Mouse (Mus musculus): ENCODE measurements at regions not wholly inside any gene's neighbourhood (a gene's known extent, or its start where the extent isn't known, plus 50 kb on each side); places are given as distances from the start of the nearest gene placed in this dataset.

DNA sequence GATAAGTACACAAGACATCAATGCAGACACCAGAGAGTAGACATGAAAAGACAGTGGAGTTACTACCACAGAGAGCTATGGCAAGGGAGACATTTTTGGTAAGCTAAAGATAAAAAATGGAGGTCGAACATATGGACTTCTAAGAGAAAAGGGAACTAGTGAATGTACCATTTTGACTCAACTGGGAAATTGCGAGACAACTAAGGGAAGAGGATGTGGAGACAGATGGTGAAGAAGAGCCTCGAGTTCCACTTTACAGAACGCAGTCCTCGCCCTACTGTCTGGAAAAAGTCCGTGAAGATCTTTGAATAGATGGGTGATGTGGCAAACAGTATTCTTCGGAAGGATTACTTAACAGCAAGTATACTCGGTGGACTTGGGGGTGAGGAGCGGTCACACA lies 181.2 kb upstream of the Mpped2 start:
- Histone ChIP-seq H3K27me3 (no peaks in the 10 kb centered on the region), H3K36me3 (ENCODE audit: poor library complexity, severe bottlenecking) (no peaks in the 10 kb centered on the region), H3K4me2 (no peak overlapping the region), H3K27ac (no peak overlapping the region), H3K9me3 (replicated peaks) (no peaks in the 10 kb centered on the region), H3K4me1 (peaks cover 23% of the 10 kb centered on the region), H3K9ac (no peak overlapping the region), H3K4me3 (no peak overlapping the region)
- 77% methylated on average over 9 of the region's 9 CpGs for WGBS
- ATAC-seq: no peak

DNA sequence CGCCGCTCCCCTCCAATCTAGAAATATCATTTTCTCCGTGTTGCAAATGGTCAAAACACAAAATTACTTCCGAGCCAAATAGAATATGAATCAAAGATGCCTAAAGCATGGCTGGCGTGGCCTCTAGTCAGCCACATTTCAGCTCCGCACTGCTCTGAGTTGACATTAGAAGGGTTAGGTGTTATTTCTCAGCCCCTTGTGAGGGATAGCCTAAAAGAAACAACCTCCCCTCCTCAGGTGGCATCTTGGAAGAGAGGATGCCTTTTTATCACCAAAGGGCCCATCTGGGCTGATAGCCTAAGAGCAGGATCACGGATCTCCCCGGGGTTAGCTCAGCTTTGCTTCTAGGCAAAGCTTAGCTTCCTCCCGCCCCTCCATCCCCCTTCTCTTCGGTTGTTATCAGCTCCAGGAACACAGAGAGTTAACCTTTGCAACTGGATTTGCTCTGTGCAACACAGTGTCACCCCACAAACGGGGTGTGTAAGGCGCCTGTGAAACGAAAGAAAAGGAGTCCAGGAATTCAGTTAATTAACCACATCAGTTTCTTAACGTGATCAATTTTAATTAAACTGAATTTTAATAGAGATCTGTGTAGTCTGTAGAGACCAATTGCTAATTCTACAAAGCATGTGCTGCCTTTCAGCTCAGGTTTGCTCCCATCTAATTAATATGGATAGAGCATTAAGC lies 180.6 kb upstream of the Mpped2 start:
- Histone ChIP-seq H3K36me3 (ENCODE audit: poor library complexity, severe bottlenecking) (no peaks in the 10 kb centered on the region), H3K9me3 (replicated peaks) (no peaks in the 10 kb centered on the region), H3K4me3 (no peak overlapping the region; the same call in 1 of the 2 replicates), H3K27ac (peak overlapping the region; percentile 59), H3K9ac (peak overlapping the region; percentile 34), H3K4me2 (peak overlapping the region; percentile 48), H3K27me3 (no peaks in the 10 kb centered on the region), H3K4me1 (peaks cover 23% of the 10 kb centered on the region)
- 25% methylated on average over 14 of the region's 14 CpGs for WGBS
- ATAC-seq: peak; percentile 92

DNA sequence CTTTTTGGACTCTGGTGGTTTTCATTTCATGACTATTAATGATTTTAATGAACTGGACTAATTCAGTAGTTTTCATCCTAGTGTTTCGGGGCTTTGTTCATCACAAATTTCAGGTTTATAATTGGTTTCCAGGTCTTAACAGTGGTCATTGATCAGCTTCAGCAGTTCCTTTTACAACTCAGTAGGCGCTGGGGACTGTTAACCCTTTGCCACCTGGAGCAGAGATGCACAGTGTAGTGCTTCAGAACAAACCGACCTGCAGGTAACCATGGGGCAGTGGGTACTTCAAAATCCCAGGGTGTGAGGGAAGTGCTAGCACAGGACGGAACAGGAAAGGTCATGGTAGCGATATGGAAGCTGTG lies 180.1 kb upstream of the Mpped2 start:
- Histone ChIP-seq H3K9me3 (replicated peaks) (no peaks in the 10 kb centered on the region), H3K27ac (0 out of 2 replicates have a peak overlapping the region, but pooled peaks have one; percentile 38), H3K27me3 (no peaks in the 10 kb centered on the region), H3K4me2 (peak overlapping the region; percentile 48), H3K9ac (no peak overlapping the region), H3K4me3 (0 out of 2 replicates have a peak overlapping the region, but pooled peaks have one; percentile 4), H3K36me3 (ENCODE audit: poor library complexity, severe bottlenecking) (no peaks in the 10 kb centered on the region), H3K4me1 (peaks cover 23% of the 10 kb centered on the region)
- peak; percentile 91 for ATAC-seq
- 15% methylated on average over 5 of the region's 5 CpGs for WGBS

DNA sequence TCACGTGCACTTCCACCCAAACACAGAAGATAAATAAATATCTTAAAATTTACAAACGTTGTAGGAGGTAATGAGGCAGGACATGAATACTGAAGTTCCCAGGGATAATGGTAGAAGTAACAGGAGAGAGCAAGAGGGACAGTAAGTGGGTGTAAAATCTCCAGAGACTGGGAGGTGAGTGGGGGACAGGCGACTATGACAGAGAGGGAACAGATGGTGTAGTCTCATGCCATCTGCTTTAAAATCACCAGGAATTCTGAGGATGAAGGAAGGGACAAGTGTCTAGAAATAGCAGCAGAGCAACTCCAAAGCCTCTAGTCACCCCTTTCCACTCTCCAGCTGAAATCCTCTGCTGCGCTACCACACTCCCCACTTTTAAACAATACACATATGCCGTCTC lies 175.8 kb upstream of the Mpped2 start:
- no peaks in the 10 kb centered on the region for H3K27me3 ChIP-seq
- no peak for ATAC-seq
- no peak overlapping the region for H3K27ac ChIP-seq
- H3K36me3 ChIP-seq (ENCODE audit: poor library complexity, severe bottlenecking): no peaks in the 10 kb centered on the region
- no peak overlapping the region for H3K9ac ChIP-seq
- peaks cover 3% of the 10 kb centered on the region; the same call in 1 of the 2 replicates for H3K9me3 ChIP-seq (replicated peaks)
- H3K4me3 ChIP-seq: no peak overlapping the region
- H3K4me1 ChIP-seq: peaks cover 18% of the 10 kb centered on the region
- WGBS: 84% methylated on average over 5 of the region's 5 CpGs
- H3K4me2 ChIP-seq: no peak overlapping the region

DNA sequence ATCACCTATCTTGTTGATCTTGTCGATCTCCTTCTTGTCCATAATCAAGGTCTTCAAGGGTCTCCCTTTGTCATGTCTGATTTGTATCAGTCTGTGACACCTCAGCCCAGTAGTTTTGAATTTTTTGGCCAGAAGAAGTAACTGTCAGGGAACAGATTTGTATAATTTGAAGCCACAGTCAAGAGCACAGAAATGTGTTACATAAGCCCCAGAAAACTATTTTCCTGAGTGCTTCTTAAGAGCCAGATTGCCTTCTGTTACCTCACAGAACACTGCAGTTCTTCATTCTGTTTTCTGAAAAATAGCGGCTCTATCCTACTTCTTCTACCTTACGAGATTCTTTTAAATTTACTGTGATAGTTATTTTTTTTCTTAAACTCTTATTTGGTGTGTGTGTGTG lies 170.1 kb upstream of the Mpped2 start:
- Histone ChIP-seq H3K9ac (no peak overlapping the region), H3K4me2 (no peak overlapping the region), H3K27me3 (no peaks in the 10 kb centered on the region), H3K4me1 (peaks cover 5% of the 10 kb centered on the region), H3K9me3 (replicated peaks) (peaks cover 3% of the 10 kb centered on the region; the same call in 1 of the 2 replicates), H3K27ac (no peak overlapping the region), H3K36me3 (ENCODE audit: poor library complexity, severe bottlenecking) (no peaks in the 10 kb centered on the region), H3K4me3 (no peak overlapping the region)
- 93% methylated on average over 3 of the region's 3 CpGs for WGBS
- ATAC-seq: no peak

DNA sequence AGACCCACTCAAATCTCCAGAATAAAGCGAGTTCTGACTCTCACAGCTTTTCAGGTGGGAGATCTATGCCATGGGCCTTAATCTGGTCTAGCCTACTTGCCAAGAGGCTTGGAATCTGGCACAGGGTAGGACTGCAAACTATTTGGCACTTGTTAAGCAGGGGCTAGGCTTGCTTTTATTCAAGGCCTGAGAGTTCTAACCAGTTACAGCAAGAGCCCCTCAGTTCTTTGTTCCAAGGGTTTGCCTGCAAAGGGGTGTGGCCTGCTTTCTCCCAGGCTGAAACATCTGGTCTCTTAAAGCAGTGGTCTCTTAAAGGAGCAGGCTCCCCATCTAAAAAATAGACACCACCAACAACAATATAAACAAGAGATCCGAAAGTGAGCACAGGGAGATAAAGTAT lies 166.1 kb upstream of the Mpped2 start:
- Histone ChIP-seq H3K27me3 (no peaks in the 10 kb centered on the region), H3K4me3 (no peak overlapping the region), H3K9me3 (replicated peaks) (no peaks in the 10 kb centered on the region), H3K36me3 (ENCODE audit: poor library complexity, severe bottlenecking) (no peaks in the 10 kb centered on the region), H3K27ac (peak overlapping the region; percentile 51), H3K9ac (no peak overlapping the region), H3K4me2 (no peak overlapping the region), H3K4me1 (peaks cover 5% of the 10 kb centered on the region)
- WGBS: 24% methylated on average over 2 of the region's 2 CpGs
- peak; percentile 95 for ATAC-seq

DNA sequence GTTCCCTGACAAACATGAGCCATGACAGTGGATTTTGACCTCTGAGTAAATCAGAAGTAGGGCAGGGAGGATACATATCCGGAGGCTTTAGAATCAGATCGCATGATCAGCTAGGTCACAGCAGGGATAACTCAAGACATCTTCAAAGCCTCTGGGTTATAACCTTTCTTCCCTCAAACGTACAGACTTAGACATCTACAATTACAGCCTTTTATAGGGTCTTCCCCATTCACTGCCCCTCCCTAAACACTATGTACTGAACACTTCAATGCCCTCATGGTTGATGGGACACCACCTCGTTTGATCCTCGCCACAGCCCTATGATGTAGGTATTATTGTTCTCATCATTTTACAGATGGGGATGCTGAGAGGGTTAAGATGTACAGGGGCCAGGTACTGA lies 163.8 kb upstream of the Mpped2 start:
- no peaks in the 10 kb centered on the region for H3K27me3 ChIP-seq
- peaks cover 5% of the 10 kb centered on the region for H3K4me1 ChIP-seq
- no peak overlapping the region for H3K27ac ChIP-seq
- H3K36me3 ChIP-seq (ENCODE audit: poor library complexity, severe bottlenecking): no peaks in the 10 kb centered on the region
- ATAC-seq: no peak
- no peak overlapping the region for H3K4me3 ChIP-seq
- no peak overlapping the region for H3K4me2 ChIP-seq
- no peak overlapping the region for H3K9ac ChIP-seq
- WGBS: 70% methylated on average over 5 of the region's 5 CpGs
- no peaks in the 10 kb centered on the region for H3K9me3 ChIP-seq (replicated peaks)

DNA sequence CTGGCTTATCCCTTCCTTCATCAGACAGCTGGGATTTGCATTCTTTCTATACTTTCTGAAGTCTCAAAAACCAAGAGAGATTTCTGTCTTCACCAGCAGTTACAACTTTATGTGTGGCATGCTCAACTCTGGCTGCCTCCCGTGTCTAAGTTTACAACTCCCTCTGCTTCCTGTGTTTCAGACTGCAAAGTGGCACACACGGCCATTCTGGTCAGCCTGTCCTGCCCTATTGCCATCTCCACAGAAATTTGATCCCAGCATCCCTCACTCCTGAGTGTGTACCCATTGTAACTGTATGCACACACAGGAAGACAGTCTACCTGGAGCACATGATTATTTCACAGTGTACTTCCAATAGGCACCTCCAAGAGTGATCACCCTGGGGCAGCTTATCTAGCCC lies 163.3 kb upstream of the Mpped2 start:
- WGBS: 75% methylated on average over 2 of the region's 2 CpGs
- ATAC-seq: no peak

DNA sequence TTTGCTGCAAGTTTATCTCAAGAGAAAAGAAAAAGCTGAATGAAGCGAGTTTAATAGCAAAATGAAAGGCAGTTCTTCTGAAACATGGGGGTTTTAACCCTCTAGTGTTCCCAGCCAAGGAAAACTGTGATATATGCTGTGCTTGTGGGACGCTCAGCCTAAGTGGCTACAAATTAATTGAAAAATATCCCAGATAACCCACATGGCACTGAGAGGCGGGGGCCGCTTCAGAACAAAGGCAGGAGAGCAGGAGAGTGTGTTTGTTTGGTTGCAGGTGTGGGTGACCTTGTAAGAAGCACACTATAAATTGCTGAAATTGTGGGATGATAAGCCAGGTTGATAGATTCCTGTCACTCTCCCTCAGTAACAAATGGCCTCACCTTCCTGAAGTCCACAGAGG lies 154.7 kb upstream of the Mpped2 start:
- Histone ChIP-seq H3K27me3 (no peaks in the 10 kb centered on the region), H3K27ac (no peak overlapping the region), H3K36me3 (ENCODE audit: poor library complexity, severe bottlenecking) (no peaks in the 10 kb centered on the region), H3K9ac (no peak overlapping the region), H3K9me3 (replicated peaks) (no peaks in the 10 kb centered on the region), H3K4me3 (no peak overlapping the region), H3K4me2 (no peak overlapping the region), H3K4me1 (peaks cover 18% of the 10 kb centered on the region; the same call in 1 of the 2 replicates)
- 65% methylated on average over 4 of the region's 4 CpGs for WGBS
- no peak for ATAC-seq

More for the DNA sequence above, 163.3 kb upstream of the Mpped2 start:
- no peak overlapping the region for H3K27ac ChIP-seq
- H3K4me2 ChIP-seq: no peak overlapping the region
- no peak overlapping the region for H3K4me3 ChIP-seq
- H3K9ac ChIP-seq: no peak overlapping the region
- peaks cover 5% of the 10 kb centered on the region for H3K4me1 ChIP-seq
- H3K27me3 ChIP-seq: no peaks in the 10 kb centered on the region
- H3K9me3 ChIP-seq (replicated peaks): no peaks in the 10 kb centered on the region
- H3K36me3 ChIP-seq (ENCODE audit: poor library complexity, severe bottlenecking): no peaks in the 10 kb centered on the region

DNA sequence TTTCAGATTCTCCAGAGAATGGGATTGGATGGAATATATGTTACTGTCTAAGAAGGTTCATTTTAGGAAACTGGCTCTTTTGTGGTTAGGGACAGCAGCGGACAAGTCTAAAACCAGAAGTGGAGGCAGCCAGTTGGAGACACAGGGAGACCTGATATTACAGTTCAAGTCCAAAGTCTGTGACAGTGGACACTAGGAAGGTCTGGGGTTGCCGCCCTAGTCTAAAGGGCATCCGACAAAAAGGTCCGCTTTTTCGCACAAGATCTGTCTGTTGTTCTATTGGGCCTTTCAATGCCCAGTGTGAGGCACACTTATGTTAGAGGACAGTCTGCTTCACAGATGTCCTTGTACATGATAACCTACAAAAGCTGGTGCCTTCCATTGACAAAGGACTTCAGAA lies 152.9 kb upstream of the Mpped2 start:
- Histone ChIP-seq H3K4me1 (peaks cover 18% of the 10 kb centered on the region; the same call in 1 of the 2 replicates), H3K27ac (no peak overlapping the region), H3K36me3 (ENCODE audit: poor library complexity, severe bottlenecking) (no peaks in the 10 kb centered on the region), H3K4me3 (no peak overlapping the region), H3K9ac (no peak overlapping the region), H3K4me2 (no peak overlapping the region), H3K27me3 (no peaks in the 10 kb centered on the region), H3K9me3 (replicated peaks) (no peaks in the 10 kb centered on the region)
- WGBS: 96% methylated on average over 5 of the region's 5 CpGs
- ATAC-seq: no peak

DNA sequence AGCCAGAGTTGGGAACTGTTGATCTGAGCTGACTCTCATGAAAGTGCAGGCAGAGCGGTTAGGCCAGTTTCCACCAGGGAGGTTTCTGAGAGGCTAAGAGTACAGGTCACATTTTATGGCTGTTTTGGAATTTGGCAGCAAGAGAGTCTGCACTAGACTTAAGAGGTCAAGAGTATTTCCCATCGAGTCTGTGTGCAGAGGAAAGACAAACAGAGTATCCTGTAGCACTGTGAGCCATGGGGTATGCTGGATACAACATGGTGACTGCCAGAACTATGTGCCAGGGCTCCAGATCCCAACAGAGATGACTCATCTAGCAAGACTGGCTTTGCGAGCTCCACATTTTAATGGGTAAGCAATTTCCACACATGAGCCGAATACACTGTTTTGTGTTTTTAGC lies 146.0 kb upstream of the Mpped2 start:
- Histone ChIP-seq H3K27me3 (no peaks in the 10 kb centered on the region), H3K4me1 (no peaks in the 10 kb centered on the region), H3K36me3 (ENCODE audit: poor library complexity, severe bottlenecking) (no peaks in the 10 kb centered on the region), H3K27ac (no peak overlapping the region), H3K4me2 (no peak overlapping the region), H3K4me3 (no peak overlapping the region), H3K9ac (no peak overlapping the region), H3K9me3 (replicated peaks) (no peaks in the 10 kb centered on the region)
- 90% methylated on average over 4 of the region's 4 CpGs for WGBS
- ATAC-seq: no peak

DNA sequence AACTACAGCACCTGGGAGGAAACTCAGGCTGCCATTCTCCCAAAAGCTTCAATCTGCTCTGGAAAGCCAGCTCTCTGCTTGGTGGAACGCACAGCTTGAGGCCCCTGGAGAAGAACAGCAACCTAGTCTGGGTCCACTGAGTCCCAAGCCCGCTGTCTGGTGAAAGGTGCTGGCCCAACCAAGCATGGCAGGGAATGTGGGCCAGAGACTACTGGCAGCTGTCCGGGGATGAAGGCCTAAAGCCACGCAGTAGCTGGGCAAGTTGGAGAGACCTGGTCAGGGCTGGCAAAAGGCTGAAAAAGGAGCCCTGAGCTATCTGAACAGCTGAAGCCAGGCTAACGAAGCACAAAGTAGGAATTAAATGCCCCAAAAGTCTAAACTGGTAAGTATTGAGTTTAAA lies 139.4 kb upstream of the Mpped2 start:
- no peak for ATAC-seq

DNA sequence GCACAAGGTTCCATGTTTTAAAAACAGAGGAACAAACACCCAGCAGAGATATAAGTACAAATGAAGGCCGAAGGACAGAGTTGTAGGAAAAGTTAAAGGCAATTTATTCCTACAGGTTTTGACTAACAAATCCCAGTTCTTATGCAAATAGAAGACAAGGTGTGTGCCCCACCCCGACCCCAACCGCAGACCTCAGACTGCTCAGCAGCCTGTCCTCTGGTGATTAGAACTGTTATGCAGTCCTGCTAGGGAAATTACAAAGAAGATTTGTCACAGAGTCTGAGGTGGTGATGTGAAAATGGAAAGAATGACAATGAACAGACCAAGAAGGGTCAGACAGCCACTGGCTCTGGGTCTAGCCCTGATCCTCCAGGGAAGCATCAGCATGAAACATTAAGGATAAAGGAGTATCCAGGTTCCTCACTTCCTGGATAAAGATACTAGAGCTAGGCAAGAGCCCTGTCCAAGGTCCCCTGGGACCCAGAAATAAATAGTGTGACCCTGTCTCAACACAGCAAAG lies 131.4 kb upstream of the Mpped2 start:
- Histone ChIP-seq H3K27ac (no peak overlapping the region), H3K4me1 (no peaks in the 10 kb centered on the region), H3K4me3 (no peak overlapping the region), H3K36me3 (ENCODE audit: poor library complexity, severe bottlenecking) (no peaks in the 10 kb centered on the region), H3K9ac (no peak overlapping the region), H3K9me3 (replicated peaks) (no peaks in the 10 kb centered on the region), H3K27me3 (no peaks in the 10 kb centered on the region), H3K4me2 (no peak overlapping the region)
- 77% methylated on average over 3 of the region's 3 CpGs for WGBS
- no peak for ATAC-seq

More for the DNA sequence above, 139.4 kb upstream of the Mpped2 start:
- H3K4me3 ChIP-seq: no peak overlapping the region
- H3K4me2 ChIP-seq: no peak overlapping the region
- H3K9ac ChIP-seq: no peak overlapping the region
- H3K36me3 ChIP-seq (ENCODE audit: poor library complexity, severe bottlenecking): no peaks in the 10 kb centered on the region
- 75% methylated on average over 5 of the region's 5 CpGs for WGBS
- no peaks in the 10 kb centered on the region for H3K27me3 ChIP-seq
- H3K27ac ChIP-seq: no peak overlapping the region
- H3K9me3 ChIP-seq (replicated peaks): no peaks in the 10 kb centered on the region
- H3K4me1 ChIP-seq: no peaks in the 10 kb centered on the region
